Mouse (Mus musculus) frontal cortex, postnatal 36 days (tissue): ENCODE results near the gene Lamtor2.

Experiments
- DNase-seq, 2 experiments: peaks; one replicate each; pipeline ENCODE4 v3.0.0; 2022; ENCODE audit warnings: low spot score in 2 of 2

Lamtor2 gene

DNA sequence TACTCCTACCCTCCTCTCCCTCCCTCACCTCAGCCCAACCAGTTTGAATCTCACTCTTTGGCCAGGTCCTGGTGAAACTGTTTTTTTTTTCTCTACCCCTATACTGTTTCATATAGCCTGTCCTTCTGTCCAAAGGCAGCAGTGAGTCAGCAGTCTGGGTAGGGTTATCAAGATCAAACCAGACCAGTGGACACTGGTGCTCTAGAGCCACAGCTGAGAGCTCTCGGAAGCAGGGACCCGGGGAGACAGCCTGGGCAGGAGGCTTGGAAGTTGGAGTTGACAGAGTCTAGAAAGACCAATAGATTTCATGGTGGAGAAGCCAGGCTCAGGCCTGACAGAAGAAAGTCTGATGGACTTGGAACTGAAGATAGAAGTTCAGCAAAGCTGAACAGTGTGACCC, 15.7 kb upstream of the Lamtor2 start:
- DNase-seq: no peak

DNA sequence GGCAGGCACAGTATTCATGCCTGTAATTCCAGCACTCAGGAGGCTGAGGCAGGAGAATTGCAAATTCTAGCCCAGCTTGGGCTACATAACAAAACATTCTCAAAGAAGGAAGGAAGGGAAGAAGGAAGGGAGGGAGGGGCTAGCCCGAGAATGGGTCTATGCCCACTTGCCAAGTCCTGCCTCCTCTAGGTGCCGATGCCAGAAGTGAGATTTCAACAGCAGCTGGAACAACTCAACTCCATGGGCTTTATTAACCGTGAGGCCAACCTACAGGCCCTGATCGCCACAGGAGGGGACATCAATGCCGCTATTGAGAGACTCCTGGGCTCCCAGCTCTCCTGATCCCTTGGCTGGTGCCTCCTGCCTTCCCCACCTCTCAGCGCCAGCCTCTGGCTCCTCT, 15.0 kb upstream of the Lamtor2 start:
- no peak for DNase-seq

DNA sequence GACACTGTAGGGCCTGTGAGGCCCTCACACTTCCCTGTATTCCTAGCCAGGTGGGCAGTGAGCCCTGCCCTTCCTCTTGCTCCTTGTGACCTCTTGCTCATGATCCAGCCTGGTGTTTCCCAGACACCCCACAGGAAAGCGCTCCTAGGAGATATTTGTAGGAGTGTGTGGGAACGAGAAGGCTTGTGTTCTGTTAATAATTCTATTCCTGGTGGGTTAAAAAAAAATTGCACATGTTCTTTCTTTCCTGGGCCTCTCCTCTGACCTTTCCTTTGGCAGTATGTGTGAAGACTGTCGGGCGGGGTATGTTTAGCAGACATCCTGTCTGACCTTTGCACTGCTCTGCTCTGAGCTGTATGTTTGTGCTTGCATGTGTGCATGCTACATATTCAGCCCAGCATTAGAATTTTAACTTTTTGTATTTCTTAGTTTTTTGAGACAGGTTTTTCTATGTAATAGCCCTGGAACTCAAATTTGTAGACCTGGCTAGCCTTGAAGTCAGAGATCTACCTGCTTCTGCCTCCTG, 13.7 kb upstream of the Lamtor2 start:
- no peak for DNase-seq

DNA sequence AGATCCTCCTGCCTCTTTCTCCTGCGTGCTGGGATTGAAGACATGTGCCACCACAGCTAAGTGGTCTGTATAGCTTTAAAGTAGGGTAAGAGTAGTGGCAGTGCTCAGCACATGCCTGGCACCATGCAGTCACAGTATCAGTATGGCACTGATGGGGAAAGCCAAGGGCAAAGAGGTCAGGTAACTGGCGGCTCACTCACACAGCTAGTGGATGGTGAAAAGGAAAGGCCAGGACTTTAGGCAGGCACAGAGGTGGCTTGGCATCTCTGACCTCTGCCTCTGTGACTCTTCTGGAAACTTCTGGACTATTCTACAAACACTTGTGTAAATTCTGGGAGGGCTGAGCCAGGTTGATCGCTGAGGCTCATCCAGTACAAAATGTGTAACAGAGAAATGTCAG, 13.2 kb upstream of the Lamtor2 start:
- DNase-seq: no peak

DNA sequence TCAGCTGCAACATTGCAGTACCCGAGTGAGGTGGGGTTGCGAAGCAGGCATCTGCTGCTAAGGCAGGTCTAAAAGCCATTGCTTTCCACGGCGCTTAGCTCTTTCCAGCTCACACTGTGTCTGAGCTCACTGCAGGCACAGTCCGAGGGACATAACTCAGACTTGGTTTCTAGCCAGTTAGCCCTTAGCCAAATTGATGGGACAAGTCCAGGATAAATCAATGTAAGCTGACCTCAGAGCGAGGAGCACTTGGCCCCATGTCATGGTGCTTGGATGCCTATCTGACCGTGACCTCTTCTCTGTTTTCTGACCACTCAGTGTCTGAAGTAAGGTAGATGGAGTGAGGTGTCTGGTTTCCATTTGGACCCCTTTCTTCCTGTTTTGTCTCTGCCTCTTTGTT, 11.1 kb upstream of the Lamtor2 start:
- no peak for DNase-seq

GRCm38 (mm10) chr3:88563442-88563841, 10.6 kb upstream of the Lamtor2 start:
- no peak for DNase-seq

DNA sequence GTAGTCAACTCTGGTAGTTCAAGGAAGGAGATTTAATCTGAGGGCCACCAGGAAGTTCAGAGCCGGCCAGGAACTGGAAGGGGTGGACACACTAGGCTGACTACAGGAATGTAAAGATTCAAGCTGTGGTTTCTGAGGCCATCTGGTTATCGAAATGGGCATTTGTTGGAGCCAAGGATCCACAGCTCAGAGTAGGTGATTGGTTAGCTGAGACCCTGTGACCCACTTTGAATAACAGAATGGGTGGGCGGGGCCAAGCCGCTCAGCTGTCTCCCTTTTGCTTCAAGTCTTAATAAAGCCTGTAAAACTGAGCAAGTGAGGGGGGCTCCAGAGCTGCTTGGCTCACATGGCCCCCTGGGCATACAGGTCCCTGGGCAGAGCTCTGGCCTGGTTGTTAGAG, 9.1 kb upstream of the Lamtor2 start:
- no peak for DNase-seq

DNA sequence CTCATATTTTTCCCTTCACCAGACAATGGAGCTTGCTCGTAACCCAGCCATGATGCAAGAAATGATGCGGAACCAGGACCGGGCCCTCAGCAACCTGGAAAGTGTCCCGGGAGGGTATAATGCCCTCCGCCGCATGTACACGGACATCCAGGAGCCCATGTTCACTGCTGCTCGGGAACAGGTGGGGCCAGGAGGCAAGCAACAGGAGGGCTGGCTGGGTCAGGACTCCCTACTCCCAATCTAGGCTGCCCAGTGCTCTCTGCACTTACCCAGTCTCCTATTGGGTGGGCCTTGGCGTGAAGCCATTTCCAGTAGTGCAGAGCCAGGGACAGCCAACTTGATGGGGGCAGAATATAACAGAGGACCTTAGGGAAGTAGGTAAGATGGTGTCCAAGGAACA, 6.7 kb upstream of the Lamtor2 start:
- DNase-seq: no peak

DNA sequence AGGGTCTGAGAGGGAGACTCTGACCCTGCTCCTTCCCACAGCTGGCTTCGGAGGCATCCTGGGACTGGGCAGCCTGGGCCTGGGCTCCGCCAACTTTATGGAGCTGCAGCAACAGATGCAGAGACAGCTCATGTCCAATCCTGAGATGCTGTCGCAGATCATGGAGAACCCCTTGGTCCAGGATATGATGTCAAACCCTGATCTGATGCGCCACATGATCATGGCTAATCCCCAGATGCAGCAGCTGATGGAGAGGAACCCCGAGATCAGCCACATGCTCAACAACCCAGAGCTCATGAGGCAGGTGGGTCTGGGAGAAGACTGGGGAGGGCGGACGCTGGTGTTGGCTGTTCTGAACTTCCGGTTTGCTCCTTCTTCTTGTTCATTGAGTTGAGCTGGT, 3.7 kb upstream of the Lamtor2 start:
- no peak for DNase-seq

GRCm38 (mm10) chr3:88555731-88556130, 2.9 kb upstream of the Lamtor2 start:
- no peak for DNase-seq

- no peak for DNase-seq
Measured at GRCm38 (mm10) chr3:88555069-88555605, 2.3 kb upstream of the Lamtor2 start.

GRCm38 (mm10) chr3:88553880-88554586, 1.2 kb upstream of the Lamtor2 start:
- peak; percentile 45 to 54 for DNase-seq

- DNase-seq: peak; percentile 86 to 88
Measured at GRCm38 (mm10) chr3:88553525-88553879, 628 bp upstream of the Lamtor2 start, which contains the start of gene Ubqln4. TSS of gene Ubqln4 (plus strand) at chr3:88553758.

GRCm38 (mm10) chr3:88552082-88552645, 710 bp downstream of the Lamtor2 start:
- no peak for DNase-seq

DNA sequence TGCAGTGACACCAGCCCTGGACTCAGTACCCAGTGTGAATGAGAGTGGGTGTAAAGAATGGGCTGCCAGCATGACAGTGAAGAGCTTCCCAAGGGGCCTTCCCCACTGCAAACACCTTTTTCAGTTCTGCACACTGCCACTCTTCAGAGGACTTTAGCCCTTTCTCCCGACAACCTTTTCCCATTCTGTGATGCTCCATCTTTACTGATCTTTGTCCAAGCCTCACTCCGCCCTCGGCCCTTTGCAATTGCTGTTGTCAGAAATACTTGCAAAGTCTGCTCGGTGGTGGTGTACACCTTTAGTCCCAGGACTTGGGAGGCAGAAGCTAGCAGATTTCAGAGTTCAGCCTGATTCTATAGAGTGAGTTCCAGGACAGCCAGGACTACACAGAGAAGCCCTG, 1.3 kb downstream of the Lamtor2 start:
- DNase-seq: no peak

- DNase-seq: no peak
Measured at GRCm38 (mm10) chr3:88548180-88548917, 4.5 kb downstream of the Lamtor2 start, which contains the start of gene Rab25. TSS of gene Rab25 (minus strand) at chr3:88548300.

DNA sequence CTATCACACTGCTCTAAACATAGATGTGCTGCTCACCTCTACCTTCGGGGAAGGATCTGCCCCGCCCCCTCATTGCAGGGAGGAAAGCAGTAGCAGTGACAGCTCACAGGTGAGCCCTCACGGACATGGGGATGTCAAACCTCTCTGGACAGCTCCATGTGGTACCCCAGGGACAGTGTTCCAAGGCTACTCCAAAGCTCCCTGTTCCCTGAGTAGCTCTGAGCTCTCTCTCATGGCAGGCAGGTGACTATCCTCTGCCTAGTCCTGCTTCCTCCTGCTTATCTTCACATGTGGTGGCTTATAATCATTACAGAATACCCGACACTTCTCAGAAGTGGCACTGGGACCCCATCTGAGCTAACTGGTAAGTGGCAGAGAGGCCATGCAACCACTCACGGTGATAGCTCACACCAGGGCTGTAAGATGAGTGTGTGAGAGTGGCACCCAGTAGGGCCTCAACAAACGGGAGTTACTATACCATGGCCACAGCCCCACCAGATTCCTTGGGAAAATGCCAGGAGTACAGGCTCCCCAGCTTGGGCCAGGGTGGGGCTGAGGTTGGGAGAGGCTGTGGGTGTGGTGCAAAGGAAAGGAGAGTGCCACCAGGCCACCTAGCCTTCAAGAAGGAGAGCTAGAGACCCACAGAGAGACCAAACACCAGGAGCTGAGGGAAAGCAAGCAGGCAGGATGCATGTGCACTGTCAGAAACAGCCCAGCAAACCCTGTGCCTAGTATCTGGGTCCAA, 6.0 kb downstream of the Lamtor2 start:
- no peak for DNase-seq

DNA sequence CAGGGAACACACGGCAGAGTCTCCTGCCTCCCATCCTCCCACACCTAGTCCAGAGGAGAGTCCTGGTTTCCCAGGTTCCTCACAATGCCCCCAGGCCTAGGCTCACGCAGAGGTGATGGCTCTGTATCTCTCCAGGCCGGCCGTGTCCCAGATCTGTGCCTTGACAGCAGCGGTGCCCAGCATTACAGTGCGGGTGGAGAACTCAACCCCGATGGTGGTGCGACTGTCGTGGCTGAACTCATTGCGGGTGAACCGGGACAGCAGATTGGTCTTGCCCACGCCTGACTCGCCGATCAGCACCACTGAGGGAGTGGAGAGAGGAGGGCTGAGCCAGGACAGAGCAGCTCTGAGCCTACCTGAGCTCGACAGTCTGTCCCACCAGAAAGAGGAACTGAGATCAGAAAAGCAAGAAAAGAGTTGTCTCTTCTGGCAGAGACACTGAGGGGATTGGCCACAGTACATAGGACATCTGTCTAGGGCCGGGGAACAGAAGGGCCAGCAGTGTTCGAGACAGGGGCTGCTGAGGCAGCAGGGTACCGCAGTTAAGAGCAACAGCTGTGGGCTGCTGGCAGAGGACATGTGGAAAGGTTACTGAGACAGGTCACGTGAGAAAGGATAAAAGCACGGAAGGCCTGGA, 7.8 kb downstream of the Lamtor2 start:
- no peak for DNase-seq

DNA sequence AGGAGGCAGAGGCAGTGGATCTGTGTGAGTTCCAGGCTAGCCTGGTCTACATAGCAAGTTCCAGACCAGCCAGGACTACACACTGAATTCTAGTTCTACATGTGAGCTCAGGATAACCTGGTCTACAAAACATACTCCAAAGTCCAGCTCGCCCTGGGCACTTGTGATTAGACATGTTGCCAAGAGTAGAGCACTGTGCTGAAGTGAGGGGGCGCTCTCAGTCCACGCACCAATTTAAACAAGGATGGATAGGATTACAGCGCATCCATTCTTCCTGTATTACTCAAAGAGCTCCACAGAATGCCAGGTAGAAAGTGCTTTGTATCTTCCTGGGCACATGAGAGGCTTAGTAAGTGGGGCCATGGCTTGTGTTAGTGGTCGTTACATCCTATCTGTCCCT, 8.4 kb downstream of the Lamtor2 start:
- no peak for DNase-seq

DNA sequence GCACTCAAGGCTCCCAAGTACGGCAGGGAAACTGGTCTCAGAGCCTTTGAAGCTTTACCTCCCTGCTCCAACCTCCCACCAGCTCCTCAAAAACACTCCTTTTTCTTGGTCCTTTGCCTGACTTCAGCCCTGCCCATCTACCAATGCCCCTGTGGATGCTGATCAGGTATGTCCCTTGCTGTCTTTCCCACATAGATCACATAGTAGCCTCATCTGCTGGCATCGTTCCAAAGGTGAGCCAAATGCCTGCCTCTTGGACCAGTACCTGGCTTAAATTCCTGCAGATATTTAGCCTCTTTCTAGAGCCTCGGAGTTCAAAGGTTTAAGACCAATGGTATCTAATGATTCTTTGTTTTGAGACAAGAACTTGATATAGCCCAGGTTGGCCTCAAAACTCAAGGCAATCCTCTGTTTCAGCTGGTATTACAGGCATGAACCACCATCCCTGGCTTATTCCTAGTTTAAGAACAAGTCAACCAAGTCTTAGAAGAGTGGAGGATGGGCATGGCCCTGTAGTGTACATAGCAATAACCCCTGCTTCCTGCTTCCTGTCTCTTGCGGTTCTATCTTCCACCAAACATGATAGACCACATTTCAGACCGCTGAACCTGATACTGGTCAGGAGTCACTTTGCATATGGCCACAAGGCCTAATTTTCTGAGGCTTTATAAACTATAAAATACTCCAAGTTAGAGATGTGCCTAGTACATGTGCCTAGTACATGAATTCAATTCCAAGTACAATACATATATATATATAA, 9.0 kb downstream of the Lamtor2 start:
- DNase-seq: no peak

- DNase-seq: no peak
Measured at GRCm38 (mm10) chr3:88543174-88543573, 9.7 kb downstream of the Lamtor2 start.
